Mouse (Mus musculus) bone marrow macrophage, adult 2 months (primary cell): Measurements from ENCODE around the gene Znhit1.

ENCODE experiments used
- CTCF ChIP-seq: IDR thresholded peaks from 2 replicates; pipeline ENCODE4 v1.5.1; 2012; ENCODE audit warnings: low read depth, mild to moderate bottlenecking, low read length, moderate library complexity
- POLR2A ChIP-seq: IDR thresholded peaks from 2 replicates; pipeline ENCODE4 v1.6.1; 2012; ENCODE audit warnings: mild to moderate bottlenecking, low read depth, low read length, borderline replicate concordance

DNA sequence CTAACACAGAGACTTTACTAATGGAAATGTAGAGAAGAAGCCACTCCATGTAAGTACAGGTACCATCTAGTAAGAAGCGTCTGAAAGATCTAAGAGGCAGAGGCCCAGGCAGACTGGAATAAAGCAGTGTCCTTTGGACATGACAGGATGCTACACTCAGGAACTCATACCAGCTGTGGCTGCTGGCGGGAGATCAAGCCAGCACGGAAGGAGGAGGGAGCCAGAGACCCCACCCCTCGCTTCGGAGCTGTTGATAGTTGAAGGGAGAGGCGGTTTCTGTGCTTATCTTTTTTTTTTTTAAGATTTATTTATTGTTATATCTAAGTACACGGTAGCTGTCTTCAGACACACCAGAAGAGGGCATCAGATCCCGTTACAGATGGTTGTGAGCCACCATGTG lies 19.5 kb upstream of the Znhit1 start:
- TF ChIP-seq CTCF (no peak), POLR2A (no peak)
